Mouse (Mus musculus) stomach, embryonic 16.5 days (tissue): ENCODE results near the gene Zfp644. TPM values are rescaled to one million over a fixed set of nuclear protein-coding genes. Genes with fewer than 3 reads are reported as not detected.
A peak's percentile ranks its signal among the peaks of the same experiment; 100 is the strongest.

Experiments used
- ATAC-seq: fragments of 200-750 bp; cut with Nextera tagmentation; 2 replicates; pipeline ENCODE4 v1.8.0; 2017; ENCODE audit warnings: moderate number of reproducible peaks, moderate TSS enrichment; ENCODE audit not compliant: insufficient read depth, low FRiP score
- H3K27ac ChIP-seq: fragments of 300-500 bp; sonication (generic); 2 replicates; pipeline ENCODE4 v1.5.1; 2014; ENCODE audit warnings: low read length
- H3K27me3 ChIP-seq: fragments of 300-500 bp; sonication (generic); 2 replicates; pipeline ENCODE4 v1.6.1; 2014; ENCODE audit warnings: low read length, control low read depth, mixed read lengths; ENCODE audit not compliant: control insufficient read depth, insufficient read depth
- H3K36me3 ChIP-seq: fragments of 300-500 bp; sonication (generic); 2 replicates; pipeline ENCODE4 v1.6.1; 2014; ENCODE audit warnings: low read length; ENCODE audit not compliant: control insufficient read depth, insufficient read depth
- H3K4me1 ChIP-seq: fragments of 300-500 bp; sonication (generic); 2 replicates; pipeline ENCODE4 v1.6.1; 2014; ENCODE audit warnings: low read length, control low read depth, mixed read lengths; ENCODE audit not compliant: control insufficient read depth, insufficient read depth
- H3K4me2 ChIP-seq: fragments of 300-500 bp; sonication (generic); 2 replicates; pipeline ENCODE4 v1.6.1; 2014; ENCODE audit warnings: low read depth, low read length, mixed read lengths
- H3K4me3 ChIP-seq: fragments of 300-500 bp; sonication (generic); replicated peaks from 2 replicates; pipeline ENCODE4 v1.5.1; 2014; ENCODE audit warnings: mild to moderate bottlenecking, low read length
- H3K9ac ChIP-seq: fragments of 300-500 bp; sonication (generic); 2 replicates; pipeline ENCODE4 v1.6.1; 2014; ENCODE audit warnings: low read length
- H3K9me3 ChIP-seq: fragments of 300-500 bp; sonication (generic); replicated peaks from 2 replicates; pipeline ENCODE4 v1.6.1; 2016; ENCODE audit warnings: low read length, control low read depth; ENCODE audit not compliant: control insufficient read depth
- WGBS: fragments of 180-500 bp; shearing (Covaris S2); extraction: QIAGEN DNeasy Blood & Tissue Kit; methylation state at CpG from one replicate; pipeline ENCODE4 v1.1.7; 2014; 5-methylcytosine and 5-hydroxymethylcytosine counted together
- polyA plus RNA-seq: library from polyadenylated mRNA; unstranded; fragments of >200 nt; fragmentation: Nextera tagmentation; extraction: Ambion mirVana; gene quantifications from 2 replicates; pipeline ENCODE4 v1.2.1, GENCODE M21; 2015

Gene Zfp644
- polyA plus RNA-seq, 1 experiment from 2014 or later: 47.0 TPM

GRCm38 (mm10) chr5:106597472-106597871 lies 99.6 kb downstream of the Zfp644 start:
- 0 out of 2 replicates have a peak, but pooled peaks cover 5% of the 10 kb centered on the region for H3K36me3 ChIP-seq
- H3K27me3 ChIP-seq: no peaks in the 10 kb centered on the region
- no peak overlapping the region for H3K4me2 ChIP-seq
- H3K9me3 ChIP-seq: no peaks in the 10 kb centered on the region
- no peak overlapping the region for H3K9ac ChIP-seq
- H3K4me3 ChIP-seq: no peak overlapping the region
- H3K27ac ChIP-seq: no peak overlapping the region
- no peaks in the 10 kb centered on the region for H3K4me1 ChIP-seq
- ATAC-seq: no peak
- WGBS: 84% methylated on average over 2 of the region's 2 CpGs

- Histone ChIP-seq H3K4me3 (no peak overlapping the region), H3K27me3 (no peaks in the 10 kb centered on the region), H3K4me2 (no peak overlapping the region), H3K27ac (no peak overlapping the region), H3K9me3 (no peaks in the 10 kb centered on the region), H3K9ac (no peak overlapping the region), H3K36me3 (0 out of 2 replicates have a peak, but pooled peaks cover 5% of the 10 kb centered on the region), H3K4me1 (no peaks in the 10 kb centered on the region)
- ATAC-seq: no peak
These were observed 102.7 kb downstream of the Zfp644 start for GRCm38 (mm10) chr5:106594388-106594787.

GRCm38 (mm10) chr5:106590686-106591085 lies 106.4 kb downstream of the Zfp644 start:
- ATAC-seq: no peak

GRCm38 (mm10) chr5:106589670-106590069 lies 107.4 kb downstream of the Zfp644 start:
- no peaks in the 10 kb centered on the region for H3K36me3 ChIP-seq
- WGBS: 91% methylated on average over 11 of the region's 11 CpGs
- H3K9ac ChIP-seq: no peak overlapping the region
- no peak overlapping the region for H3K4me2 ChIP-seq
- no peak overlapping the region for H3K27ac ChIP-seq
- no peaks in the 10 kb centered on the region for H3K27me3 ChIP-seq
- no peak overlapping the region for H3K4me3 ChIP-seq
- H3K4me1 ChIP-seq: no peaks in the 10 kb centered on the region
- no peak for ATAC-seq
- H3K9me3 ChIP-seq: no peaks in the 10 kb centered on the region

More at GRCm38 (mm10) chr5:106590686-106591085, 106.4 kb downstream of the Zfp644 start:
- H3K4me1 ChIP-seq: no peaks in the 10 kb centered on the region
- no peak overlapping the region for H3K4me2 ChIP-seq
- no peaks in the 10 kb centered on the region for H3K27me3 ChIP-seq
- WGBS: 95% methylated on average over 5 of the region's 5 CpGs
- no peaks in the 10 kb centered on the region for H3K9me3 ChIP-seq
- H3K9ac ChIP-seq: no peak overlapping the region
- no peak overlapping the region for H3K4me3 ChIP-seq
- no peak overlapping the region for H3K27ac ChIP-seq
- no peaks in the 10 kb centered on the region for H3K36me3 ChIP-seq

- ATAC-seq: no peak
- no peak overlapping the region for H3K9ac ChIP-seq
- H3K9me3 ChIP-seq: no peaks in the 10 kb centered on the region
- no peak overlapping the region for H3K4me2 ChIP-seq
- no peaks in the 10 kb centered on the region for H3K36me3 ChIP-seq
- H3K27ac ChIP-seq: no peak overlapping the region
- 86% methylated on average over 9 of the region's 9 CpGs for WGBS
- H3K4me1 ChIP-seq: no peaks in the 10 kb centered on the region
- H3K27me3 ChIP-seq: no peaks in the 10 kb centered on the region
- H3K4me3 ChIP-seq: no peak overlapping the region
These were observed 108.1 kb downstream of the Zfp644 start for GRCm38 (mm10) chr5:106589006-106589405.

- H3K27ac ChIP-seq: no peak overlapping the region
- 74% methylated on average over 7 of the region's 7 CpGs for whole genome bisulfite sequencing
- no peak overlapping the region for H3K9ac ChIP-seq
- H3K4me3 ChIP-seq: no peak overlapping the region
- no peaks in the 10 kb centered on the region for H3K27me3 ChIP-seq
- H3K4me2 ChIP-seq: no peak overlapping the region
- H3K4me1 ChIP-seq: no peaks in the 10 kb centered on the region
- H3K9me3 ChIP-seq: no peaks in the 10 kb centered on the region
- no peak for ATAC-seq
- H3K36me3 ChIP-seq: no peaks in the 10 kb centered on the region
These were observed 116.1 kb downstream of the Zfp644 start for GRCm38 (mm10) chr5:106580943-106581342.

GRCm38 (mm10) chr5:106577237-106577888 lies 119.7 kb downstream of the Zfp644 start:
- Histone ChIP-seq H3K4me3 (no peak overlapping the region), H3K4me1 (peaks cover 4% of the 10 kb centered on the region; the same call in 1 of the 2 replicates), H3K9ac (no peak overlapping the region), H3K27me3 (peaks cover 17% of the 10 kb centered on the region; the same call in 1 of the 2 replicates), H3K36me3 (no peaks in the 10 kb centered on the region), H3K27ac (no peak overlapping the region), H3K9me3 (no peaks in the 10 kb centered on the region), H3K4me2 (no peak overlapping the region)
- WGBS: 82% methylated on average over 9 of the region's 9 CpGs
- no peak for ATAC-seq

- WGBS: 31% methylated on average over 4 of the region's 4 CpGs
- H3K9me3 ChIP-seq: no peaks in the 10 kb centered on the region
- no peak overlapping the region for H3K27ac ChIP-seq
- peaks cover 4% of the 10 kb centered on the region; the same call in 1 of the 2 replicates for H3K4me1 ChIP-seq
- peaks cover 17% of the 10 kb centered on the region; the same call in 1 of the 2 replicates for H3K27me3 ChIP-seq
- H3K4me3 ChIP-seq: peak overlapping the region; percentile 65; the same call in 1 of the 2 replicates
- no peak for ATAC-seq
- H3K9ac ChIP-seq: no peak overlapping the region
- no peaks in the 10 kb centered on the region for H3K36me3 ChIP-seq
- peak overlapping the region; percentile 100 for H3K4me2 ChIP-seq
These were observed 122.0 kb downstream of the Zfp644 start for GRCm38 (mm10) chr5:106575098-106575497.

- no peaks in the 10 kb centered on the region for H3K36me3 ChIP-seq
- no peaks in the 10 kb centered on the region for H3K9me3 ChIP-seq
- no peak overlapping the region for H3K27ac ChIP-seq
- WGBS: under 1% methylated on average over 41 of the region's 45 CpGs
- peak; percentile 94 for ATAC-seq
- peak overlapping the region; percentile 100 for H3K4me2 ChIP-seq
- H3K9ac ChIP-seq: peak overlapping the region; percentile 74
- peaks cover 17% of the 10 kb centered on the region; the same call in 1 of the 2 replicates for H3K27me3 ChIP-seq
- H3K4me1 ChIP-seq: peaks cover 4% of the 10 kb centered on the region; the same call in 1 of the 2 replicates
- H3K4me3 ChIP-seq: peak overlapping the region; percentile 65
These were observed 122.5 kb downstream of the Zfp644 start for GRCm38 (mm10) chr5:106574560-106574946.
